Mouse (Mus musculus) heart, postnatal 0 days (tissue): ENCODE results near the gene Prss35.

ENCODE experiments used
- CTCF ChIP-seq: IDR thresholded peaks from 2 replicates; pipeline ENCODE4 v1.5.1; 2016; ENCODE audit warnings: antibody characterized with exemption, control low read depth, low read depth
- EP300 ChIP-seq: IDR thresholded peaks from 2 replicates; pipeline ENCODE4 v1.6.1; 2016; ENCODE audit warnings: antibody characterized with exemption, low read depth

GRCm38 (mm10) chr9:86729811-86730210 is 13.6 kb upstream of the Prss35 start:
- TF ChIP-seq EP300 (no peak), CTCF (no peak)
